Mouse (Mus musculus) kidney, adult 2 months (tissue): ENCODE data around the gene Pla2r1.

Experiments used
- CTCF ChIP-seq: fragments of 200-500 bp; conservative IDR thresholded peaks from 2 replicates; pipeline ENCODE4 v1.5.1; 2011; ENCODE audit warnings: low read depth, mild to moderate bottlenecking, control low read depth, low read length, moderate library complexity, mixed read lengths; ENCODE audit not compliant: insufficient read depth, insufficient read length
- POLR2A ChIP-seq: fragments of 200-500 bp; IDR thresholded peaks from one replicate; pipeline ENCODE4 v1.6.1; 2011; ENCODE audit warnings: low read depth, low read length, control low read depth

DNA sequence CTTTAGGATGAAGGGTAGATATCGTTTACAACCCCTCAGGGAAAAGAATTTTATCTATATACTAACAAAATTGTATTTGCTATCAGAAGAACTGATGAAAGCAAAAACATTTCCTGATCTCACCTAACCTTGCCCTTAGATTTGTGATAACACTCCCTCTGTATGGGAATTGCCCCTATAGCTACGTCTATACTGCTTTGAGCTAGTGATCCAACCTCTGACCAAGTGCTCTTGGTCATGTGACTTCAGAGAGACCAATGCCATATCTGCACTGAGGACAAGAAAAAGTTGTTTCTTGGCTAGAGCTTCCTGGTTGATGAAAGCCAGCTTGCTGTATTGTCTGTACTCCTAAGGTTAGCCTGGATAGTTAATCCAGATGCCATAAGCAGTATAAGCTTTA is 48.2 kb upstream of the Pla2r1 start:
- TF ChIP-seq CTCF (no peak), POLR2A (no peak)
